13 mouse cellular contexts compared by ENCODE assay signal in the genomic region with DNA sequence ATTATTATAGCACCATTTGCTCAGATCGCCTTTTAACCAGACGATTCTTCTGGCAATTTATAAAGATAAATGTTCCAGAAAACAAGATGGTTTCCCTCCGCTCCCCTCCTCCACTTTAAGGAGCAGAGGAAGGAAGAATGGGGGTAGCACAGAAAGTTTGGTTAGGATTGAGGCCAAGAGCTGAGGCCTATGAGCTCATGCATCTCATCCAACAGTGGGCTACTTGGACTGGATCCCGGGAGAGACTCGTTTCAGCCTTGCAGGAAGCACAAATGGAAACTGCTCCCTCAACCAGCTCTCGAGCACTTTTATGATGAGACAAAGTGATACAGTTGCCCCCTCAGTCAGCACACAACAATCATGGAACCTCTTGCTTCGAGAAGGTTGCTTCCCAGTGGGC.
DNase-seq lines count a peak whose midpoint lies in the region; ATAC-seq and TF ChIP-seq lines count a peak whose summit lies in the region.
"Had no signal": no experiment of that assay in that cellular context is flagged by ENCODE, and none has a peak within 500 bp of the region (broad histone marks: within the 10 kb centered on the region; RNA-seq: fewer than 3 reads in every experiment).

No protein-coding gene starts in this region.

- no peaks in the 10 kb centered on the region for H3K27me3 ChIP-seq in kidney, adult 2 months (replicated peaks; ENCODE audit: control insufficient read depth, insufficient read depth, low read length)
- H3K27me3 ChIP-seq in kidney, embryonic 15.5 days = peaks cover 39% of the 10 kb centered on the region
- H3K27me3 ChIP-seq in lung, embryonic 15.5 days = peaks cover 4% of the 10 kb centered on the region; the same call in 1 of the 2 replicates
- H3K27me3 ChIP-seq in heart, embryonic 14.5 days (ENCODE audit: control insufficient read depth, insufficient read depth, low read length) = no peaks in the 10 kb centered on the region
- H3K27me3 ChIP-seq: CH12.LX; forebrain, embryonic 15.5 days had no signal

- WGBS in kidney, adult 2 months = 55% methylated on average over 7 of the region's 7 CpGs
- WGBS in kidney, embryonic 15.5 days = 55% methylated on average over 7 of the region's 7 CpGs
- WGBS in lung, embryonic 15.5 days = 49% methylated on average over 7 of the region's 7 CpGs
- whole genome bisulfite sequencing in heart, embryonic 14.5 days = 52% methylated on average over 7 of the region's 7 CpGs

- no peak for ATAC-seq in kidney, embryonic 15.5 days (replicated peaks; ENCODE audit: low FRiP score)
- peak; percentile 66; the same call in 1 of the 2 replicates for ATAC-seq in lung, embryonic 15.5 days (ENCODE audit: borderline replicate concordance, extremely low read depth, low FRiP score, low TSS enrichment)
- peak; percentile 70; the same call in 1 of the 2 replicates for ATAC-seq in heart, embryonic 14.5 days (ENCODE audit: insufficient number of reproducible peaks, insufficient read depth, low FRiP score, low read depth)
- ATAC-seq: forebrain, embryonic 15.5 days had no signal

- no peaks in the 10 kb centered on the region for H3K9me3 ChIP-seq in kidney, embryonic 15.5 days (replicated peaks)
- H3K9me3 ChIP-seq in lung, embryonic 15.5 days = no peaks in the 10 kb centered on the region
- H3K9me3 ChIP-seq in heart, embryonic 14.5 days (ENCODE audit: control insufficient read depth, low read length) = no peaks in the 10 kb centered on the region
- H3K9me3 ChIP-seq: forebrain, embryonic 15.5 days had no signal

- no peak overlapping the region for H3K4me3 ChIP-seq in kidney, adult 2 months (ENCODE audit: insufficient read depth, low read depth, low read length)
- H3K4me3 ChIP-seq in kidney, embryonic 15.5 days (replicated peaks) = no peak overlapping the region
- no peak overlapping the region for H3K4me3 ChIP-seq in lung, embryonic 15.5 days
- H3K4me3 ChIP-seq in heart, embryonic 14.5 days (ENCODE audit: control insufficient read depth in 1 of 2, insufficient read depth in 1 of 2, low read depth in 1 of 2, low read length in 2 of 2) = no peak overlapping the region
- H3K4me3 ChIP-seq: forebrain, embryonic 15.5 days had no signal

- TF ChIP-seq CTCF in kidney, adult 2 months (conservative IDR thresholded peaks at IDR 0.05; ENCODE audit: insufficient read depth, insufficient read length, low read depth, low read length) = no peak

- H3K4me1 ChIP-seq in kidney, adult 2 months (ENCODE audit: control insufficient read depth, insufficient read depth, low read length) = no peaks in the 10 kb centered on the region
- H3K4me1 ChIP-seq in kidney, embryonic 15.5 days = peaks cover 10% of the 10 kb centered on the region; the same call in 1 of the 2 replicates
- H3K4me1 ChIP-seq in lung, embryonic 15.5 days = peaks cover 12% of the 10 kb centered on the region; the same call in 1 of the 2 replicates
- peaks cover 7 to 19% of the 10 kb centered on the region in 2 experiments; a peak in 3 of 4 replicates for H3K4me1 ChIP-seq in heart, embryonic 14.5 days (ENCODE audit: control insufficient read depth in 2 of 2, insufficient read depth in 2 of 2, low read length in 2 of 2)

- H3K9ac ChIP-seq in kidney, embryonic 15.5 days = no peak overlapping the region
- H3K9ac ChIP-seq in lung, embryonic 15.5 days = no peak overlapping the region
- no peak overlapping the region for H3K9ac ChIP-seq in heart, embryonic 14.5 days (ENCODE audit: low read length)
- H3K9ac ChIP-seq: forebrain, embryonic 15.5 days; hindbrain, embryonic 14.5 days had no signal

- no peak overlapping the region for H3K27ac ChIP-seq in kidney, adult 2 months (ENCODE audit: insufficient read depth, low read depth, low read length)
- no peak overlapping the region for H3K27ac ChIP-seq in kidney, embryonic 15.5 days
- H3K27ac ChIP-seq in lung, embryonic 15.5 days = no peak overlapping the region
- H3K27ac ChIP-seq in heart, embryonic 14.5 days (replicated peaks in 1 of 2; ENCODE audit: control insufficient read depth in 1 of 2, insufficient read depth in 1 of 2, low read depth in 2 of 2, low read length in 2 of 2) = peak overlapping the region; percentile 48 to 49
- H3K27ac ChIP-seq: forebrain, embryonic 15.5 days; hindbrain, embryonic 14.5 days had no signal

- DNase-seq in kidney, adult 2 months = peak; percentile 11
- DNase-seq in lung, adult 18-20 months = no peak
- DNase-seq in lung, postnatal 10 days = peak; percentile 72
- DNase-seq in ovary, postnatal 14 days (ENCODE audit: low spot score) = no peak
- DNase-seq: adrenal gland, postnatal 36 days; cerebellum, adult 11-12 months; gastrocnemius, postnatal 10 days had no signal

- no peak overlapping the region for H3K4me2 ChIP-seq in kidney, embryonic 15.5 days
- H3K4me2 ChIP-seq in lung, embryonic 15.5 days = no peak overlapping the region
- H3K4me2 ChIP-seq in heart, embryonic 14.5 days (ENCODE audit: low read length) = 0 out of 2 replicates have a peak overlapping the region, but pooled peaks have one; percentile 14
- H3K4me2 ChIP-seq: forebrain, embryonic 15.5 days; hindbrain, embryonic 14.5 days had no signal

- TF ChIP-seq POLR2A in kidney, adult 2 months (IDR thresholded peaks at IDR 0.05; ENCODE audit: low read depth, low read length) = no peak

- no peaks in the 10 kb centered on the region for H3K36me3 ChIP-seq in kidney, adult 2 months (ENCODE audit: control insufficient read depth, insufficient read depth, low read length)
- no peaks in the 10 kb centered on the region for H3K36me3 ChIP-seq in kidney, embryonic 15.5 days
- H3K36me3 ChIP-seq in lung, embryonic 15.5 days = no peaks in the 10 kb centered on the region
- no peaks in the 10 kb centered on the region for H3K36me3 ChIP-seq in heart, embryonic 14.5 days (ENCODE audit: control insufficient read depth, insufficient read depth, low read length)
- H3K36me3 ChIP-seq: forebrain, embryonic 15.5 days had no signal

Comparison
In these comparisons a context has a peak if more than half of its experiments do, and no peak if none do; other contexts are left out.
1. DNase-seq: peak in kidney, adult 2 months (single experiment) and lung, postnatal 10 days (single experiment); none in lung, adult 18-20 months (0 of 2) and ovary, postnatal 14 days (single experiment).
2. H3K27ac ChIP-seq: peak in heart, embryonic 14.5 days (2 of 2); none in kidney, adult 2 months (single experiment), kidney, embryonic 15.5 days (single experiment) and lung, embryonic 15.5 days (single experiment).